15 mouse cellular contexts compared by ENCODE assay signal in the genomic region with DNA sequence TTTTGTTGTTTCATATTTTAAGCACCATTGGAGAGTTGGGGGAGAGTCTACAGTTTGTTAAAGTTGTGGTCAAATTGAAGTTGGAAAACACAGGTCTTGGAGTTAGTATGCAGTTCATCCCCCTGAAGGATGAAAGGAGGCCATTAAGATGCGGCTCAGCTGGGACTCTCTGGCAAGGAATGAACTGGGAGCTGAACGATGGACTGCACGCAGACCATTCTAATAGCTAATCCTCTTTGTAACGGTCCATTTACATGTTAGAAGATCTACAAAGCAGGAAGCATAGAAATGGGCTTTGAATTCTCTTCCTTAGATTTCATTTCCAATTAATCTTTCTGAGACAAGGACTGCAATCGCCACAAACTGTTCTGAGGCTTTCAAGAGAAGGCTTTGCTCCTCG.
DNase-seq lines count a peak whose midpoint lies in the region; ATAC-seq lines count a peak whose summit lies in the region.
"Had no signal": no experiment of that assay in that cellular context is flagged by ENCODE, and none has a peak within 500 bp of the region (broad histone marks: within the 10 kb centered on the region; RNA-seq: fewer than 3 reads in every experiment).

No protein-coding gene starts in this region.

- H3K27me3 ChIP-seq in midbrain, embryonic 12.5 days: peaks cover 8% of the 10 kb centered on the region; the same call in 1 of the 2 replicates
- H3K27me3 ChIP-seq: embryonic facial prominence, embryonic 15.5 days; heart, embryonic 13.5 days; megakaryocyte, embryonic 14.5 days had no signal

- DNase-seq in embryo, embryonic 10.5 days (ENCODE audit: low spot score): peak; percentile 39
- no peak for DNase-seq in embryo, embryonic 9.5 days (ENCODE audit: extremely low spot score)
- DNase-seq in right cerebral cortex, adult 18-20 months: peak; percentile 14
- DNase-seq in right cerebral cortex, postnatal 14 days: no peak
- DNase-seq in lung, postnatal 36 days: no peak
- DNase-seq in gastrocnemius, postnatal 25 days: no peak
- no peak for DNase-seq in lung, postnatal 14 days
- DNase-seq: gastrocnemius, postnatal 14 days; kidney, postnatal 14 days had no signal

- no peak overlapping the region for H3K4me3 ChIP-seq in midbrain, embryonic 12.5 days
- H3K4me3 ChIP-seq: embryonic facial prominence, embryonic 15.5 days; heart, embryonic 13.5 days; limb, embryonic 10.5 days; megakaryocyte, embryonic 14.5 days had no signal

- no peaks in the 10 kb centered on the region for H3K36me3 ChIP-seq in midbrain, embryonic 12.5 days
- H3K36me3 ChIP-seq: embryonic facial prominence, embryonic 15.5 days; heart, embryonic 13.5 days; limb, embryonic 10.5 days had no signal

- no peak overlapping the region for H3K9ac ChIP-seq in midbrain, embryonic 12.5 days (replicated peaks)
- H3K9ac ChIP-seq: embryonic facial prominence, embryonic 15.5 days; heart, embryonic 13.5 days had no signal

- H3K27ac ChIP-seq in midbrain, embryonic 12.5 days (replicated peaks): 0 out of 2 replicates have a peak overlapping the region, but pooled peaks have one; percentile 39
- H3K27ac ChIP-seq: embryonic facial prominence, embryonic 15.5 days; heart, embryonic 13.5 days; limb, embryonic 10.5 days had no signal

- H3K4me1 ChIP-seq in midbrain, embryonic 12.5 days: peaks cover 30% of the 10 kb centered on the region
- H3K4me1 ChIP-seq: embryonic facial prominence, embryonic 15.5 days; limb, embryonic 10.5 days; megakaryocyte, embryonic 14.5 days had no signal

- WGBS in midbrain, embryonic 12.5 days: 19% methylated on average over 6 of the region's 6 CpGs

- H3K4me2 ChIP-seq in midbrain, embryonic 12.5 days (replicated peaks): peak overlapping the region; percentile 28
- H3K4me2 ChIP-seq: embryonic facial prominence, embryonic 15.5 days; heart, embryonic 13.5 days had no signal

- H3K9me3 ChIP-seq in midbrain, embryonic 12.5 days: no peaks in the 10 kb centered on the region
- H3K9me3 ChIP-seq: embryonic facial prominence, embryonic 15.5 days; heart, embryonic 13.5 days; limb, embryonic 10.5 days had no signal

- peak; percentile 84 for ATAC-seq in midbrain, embryonic 12.5 days (ENCODE audit: low FRiP score, low read depth)
- ATAC-seq: inflammation-experienced regulatory T-cells, adult 6 months had no signal

Comparison
In these comparisons a context has a peak if more than half of its experiments do, and no peak if none do; other contexts are left out.
1. DNase-seq: peak in embryo, embryonic 10.5 days (single experiment) and right cerebral cortex, adult 18-20 months (single experiment); none in embryo, embryonic 9.5 days (single experiment), right cerebral cortex, postnatal 14 days (single experiment), lung, postnatal 36 days (single experiment), gastrocnemius, postnatal 25 days (single experiment) and lung, postnatal 14 days (single experiment).